Mouse (Mus musculus) cerebellum, adult 2 months (tissue): ENCODE measurements at regions not wholly inside any gene's neighbourhood (a gene's known extent, or its start where the extent isn't known, plus 50 kb on each side); places are given as distances from the start of the nearest gene placed in this dataset.

Experiments
- CTCF ChIP-seq: fragments of 200-500 bp; IDR thresholded peaks from 2 replicates; pipeline ENCODE4 v1.5.1; 2011; ENCODE audit warnings: low read depth, mild to moderate bottlenecking, control low read depth, low read length, moderate library complexity, borderline replicate concordance; ENCODE audit not compliant: insufficient read depth
- POLR2A ChIP-seq: fragments of 200-500 bp; IDR thresholded peaks from 2 replicates; pipeline ENCODE4 v1.6.1; 2011; ENCODE audit warnings: low read length, control low read depth, borderline replicate concordance; ENCODE audit not compliant: insufficient read depth

- no peak for TF ChIP-seq CTCF
- TF ChIP-seq POLR2A, result no peak
Observed at GRCm38 (mm10) chr8:113583801-113584200, 51.6 kb upstream of the Mon1b start.
